Mouse (Mus musculus) stomach, embryonic 14.5 days (tissue): ENCODE results near the gene Cyp2ab1. TPM values are rescaled to one million over a fixed set of nuclear protein-coding genes. Genes with fewer than 3 reads are reported as not detected.

ENCODE experiments used
- ATAC-seq: fragments of 200-750 bp; cut with Nextera tagmentation; 2 replicates; pipeline ENCODE4 v1.8.0; 2017; ENCODE audit warnings: low read depth, moderate TSS enrichment; ENCODE audit not compliant: insufficient number of reproducible peaks, insufficient read depth, low FRiP score
- H3K27ac ChIP-seq: fragments of 300-500 bp; sonication (generic); 2 replicates; pipeline ENCODE4 v1.5.1; 2014; ENCODE audit warnings: mild to moderate bottlenecking, low read length, moderate library complexity, mixed read lengths
- H3K27me3 ChIP-seq: fragments of 300-500 bp; sonication (generic); 2 replicates; pipeline ENCODE4 v1.6.1; 2014; ENCODE audit warnings: low read length, control low read depth, mixed read lengths; ENCODE audit not compliant: control insufficient read depth, insufficient read depth
- H3K36me3 ChIP-seq: fragments of 300-500 bp; sonication (generic); 2 replicates; pipeline ENCODE4 v1.6.1; 2014; ENCODE audit warnings: mild to moderate bottlenecking, control low read depth, low read length, moderate library complexity, mixed read lengths; ENCODE audit not compliant: control insufficient read depth, insufficient read depth
- H3K4me1 ChIP-seq: fragments of 300-500 bp; sonication (generic); 2 replicates; pipeline ENCODE4 v1.6.1; 2014; ENCODE audit warnings: low read length, control low read depth, mixed read lengths; ENCODE audit not compliant: control insufficient read depth, insufficient read depth
- H3K4me2 ChIP-seq: fragments of 300-500 bp; sonication (generic); replicated peaks from 2 replicates; pipeline ENCODE4 v1.6.1; 2014; ENCODE audit warnings: low read depth, low read length, control low read depth
- H3K4me3 ChIP-seq: fragments of 300-500 bp; sonication (generic); 2 replicates; pipeline ENCODE4 v1.5.1; 2014; ENCODE audit warnings: low read depth, low read length, control low read depth
- H3K9ac ChIP-seq: fragments of 300-500 bp; sonication (generic); replicated peaks from 2 replicates; pipeline ENCODE4 v1.6.1; 2014; ENCODE audit warnings: low read depth, mild to moderate bottlenecking, control low read depth, low read length, moderate library complexity, mixed read lengths
- H3K9me3 ChIP-seq: fragments of 300-500 bp; sonication (generic); 2 replicates; pipeline ENCODE4 v1.6.1; 2016; ENCODE audit warnings: low read depth, low read length, control low read depth; ENCODE audit not compliant: control insufficient read depth
- WGBS: fragments of 180-500 bp; shearing (Covaris S2); extraction: QIAGEN DNeasy Blood & Tissue Kit; methylation state at CpG from one replicate; pipeline ENCODE4 v1.1.7; 2014; 5-methylcytosine and 5-hydroxymethylcytosine counted together
- polyA plus RNA-seq: library from polyadenylated mRNA; unstranded; fragments of >200 nt; fragmentation: Nextera tagmentation; extraction: Ambion mirVana; gene quantifications from 2 replicates; pipeline ENCODE4 v1.2.1, GENCODE M21; 2014

Gene Cyp2ab1
- polyA plus RNA-seq, 1 experiment from 2014 or later: not detected

DNA sequence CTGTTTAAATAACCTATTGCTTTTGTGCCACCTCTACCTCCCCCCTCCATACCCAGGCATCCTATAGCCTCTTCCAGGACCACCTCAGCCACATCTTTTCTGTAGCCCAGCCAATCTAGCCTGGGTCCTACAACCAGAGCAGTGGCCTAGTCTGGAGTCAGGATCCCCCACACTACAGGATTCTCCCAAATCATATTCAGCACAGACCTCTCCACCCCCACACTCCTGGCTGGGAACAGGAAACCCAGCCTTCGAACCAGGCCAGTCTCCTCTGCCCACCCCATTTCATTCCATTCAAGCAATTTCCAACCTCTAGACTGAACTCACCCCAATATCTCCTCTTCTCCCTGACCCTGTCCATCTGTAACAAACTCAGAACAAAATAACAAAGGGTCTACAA lies 20.3 kb upstream of the Cyp2ab1 start:
- H3K9ac ChIP-seq: no peak overlapping the region
- H3K36me3 ChIP-seq: no peaks in the 10 kb centered on the region; the same call in 1 of the 2 replicates
- H3K27me3 ChIP-seq: no peaks in the 10 kb centered on the region
- no peak overlapping the region for H3K27ac ChIP-seq
- WGBS: 88% methylated on average over 1 of the region's 1 CpGs
- H3K4me1 ChIP-seq: no peaks in the 10 kb centered on the region
- no peak overlapping the region for H3K4me3 ChIP-seq
- no peaks in the 10 kb centered on the region for H3K9me3 ChIP-seq
- ATAC-seq: no peak
- no peak overlapping the region for H3K4me2 ChIP-seq

GRCm38 (mm10) chr16:20338616-20339015 lies 13.4 kb upstream of the Cyp2ab1 start:
- Histone ChIP-seq H3K27ac (no peak overlapping the region), H3K9ac (no peak overlapping the region), H3K4me1 (no peaks in the 10 kb centered on the region), H3K36me3 (peaks cover 19% of the 10 kb centered on the region), H3K27me3 (no peaks in the 10 kb centered on the region), H3K4me2 (no peak overlapping the region), H3K4me3 (no peak overlapping the region), H3K9me3 (no peaks in the 10 kb centered on the region)
- no peak for ATAC-seq
- 93% methylated on average over 3 of the region's 3 CpGs for WGBS

DNA sequence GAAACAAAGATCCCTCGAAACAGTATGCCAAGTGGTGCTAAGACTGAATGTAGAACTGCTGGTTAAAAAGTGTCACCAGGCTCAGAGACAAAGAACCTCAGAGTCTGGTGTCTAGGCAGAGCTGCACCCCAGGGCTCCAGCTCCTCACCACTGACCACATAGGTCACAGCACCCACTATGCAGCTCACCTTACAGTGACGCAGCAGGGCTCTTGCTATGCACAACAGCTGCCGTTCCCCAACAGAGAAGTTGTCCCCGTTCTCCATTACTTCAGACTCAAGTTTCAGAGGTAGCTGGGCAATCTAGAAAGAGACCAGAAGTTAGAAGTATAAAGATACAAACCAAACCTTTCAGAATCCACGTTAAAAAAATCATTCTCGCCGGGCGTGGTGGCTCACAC lies 9.7 kb upstream of the Cyp2ab1 start:
- Histone ChIP-seq H3K4me2 (no peak overlapping the region), H3K36me3 (peaks cover 24% of the 10 kb centered on the region), H3K27ac (no peak overlapping the region), H3K4me3 (no peak overlapping the region), H3K27me3 (no peaks in the 10 kb centered on the region), H3K9me3 (no peaks in the 10 kb centered on the region), H3K4me1 (peaks cover 5% of the 10 kb centered on the region; the same call in 1 of the 2 replicates), H3K9ac (no peak overlapping the region)
- ATAC-seq: no peak
- whole genome bisulfite sequencing: 95% methylated on average over 8 of the region's 8 CpGs

- no peak overlapping the region for H3K9ac ChIP-seq
- ATAC-seq: no peak
- no peaks in the 10 kb centered on the region for H3K9me3 ChIP-seq
- H3K4me3 ChIP-seq: no peak overlapping the region
- peaks cover 2% of the 10 kb centered on the region for H3K36me3 ChIP-seq
- no peak overlapping the region for H3K27ac ChIP-seq
- peaks cover 5% of the 10 kb centered on the region; the same call in 1 of the 2 replicates for H3K4me1 ChIP-seq
- no peak overlapping the region for H3K4me2 ChIP-seq
- no peaks in the 10 kb centered on the region for H3K27me3 ChIP-seq
- WGBS: 89% methylated on average over 5 of the region's 5 CpGs
Measured at GRCm38 (mm10) chr16:20328306-20328705, 3.1 kb upstream of the Cyp2ab1 start.

DNA sequence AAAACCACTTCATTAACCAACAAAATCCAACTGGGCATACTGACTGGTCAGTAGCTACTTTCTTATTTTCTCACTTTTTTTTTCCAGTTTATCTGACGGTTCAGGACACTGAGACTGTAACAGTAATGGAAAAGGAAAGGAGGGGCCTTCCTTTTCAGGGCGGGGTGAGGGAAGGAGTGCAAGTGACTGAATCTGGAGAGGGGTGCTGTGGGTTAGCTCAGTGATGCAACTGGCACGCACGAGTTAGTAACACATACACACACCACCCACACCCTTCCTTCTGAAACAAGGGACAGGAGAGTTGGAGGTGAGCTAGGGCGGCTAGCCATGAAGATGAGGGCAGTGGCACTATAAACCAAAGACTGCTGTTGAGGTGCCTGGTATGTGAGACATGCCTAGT lies 1.3 kb downstream of the Cyp2ab1 start:
- 64% methylated on average over 5 of the region's 5 CpGs for WGBS
- H3K27ac ChIP-seq: no peak overlapping the region
- H3K4me1 ChIP-seq: no peaks in the 10 kb centered on the region
- no peak overlapping the region for H3K4me3 ChIP-seq
- H3K9me3 ChIP-seq: no peaks in the 10 kb centered on the region
- H3K4me2 ChIP-seq: no peak overlapping the region
- ATAC-seq: no peak
- H3K36me3 ChIP-seq: no peaks in the 10 kb centered on the region
- no peaks in the 10 kb centered on the region for H3K27me3 ChIP-seq
- no peak overlapping the region for H3K9ac ChIP-seq

GRCm38 (mm10) chr16:20322274-20322673 lies 2.9 kb downstream of the Cyp2ab1 start:
- no peak for ATAC-seq

DNA sequence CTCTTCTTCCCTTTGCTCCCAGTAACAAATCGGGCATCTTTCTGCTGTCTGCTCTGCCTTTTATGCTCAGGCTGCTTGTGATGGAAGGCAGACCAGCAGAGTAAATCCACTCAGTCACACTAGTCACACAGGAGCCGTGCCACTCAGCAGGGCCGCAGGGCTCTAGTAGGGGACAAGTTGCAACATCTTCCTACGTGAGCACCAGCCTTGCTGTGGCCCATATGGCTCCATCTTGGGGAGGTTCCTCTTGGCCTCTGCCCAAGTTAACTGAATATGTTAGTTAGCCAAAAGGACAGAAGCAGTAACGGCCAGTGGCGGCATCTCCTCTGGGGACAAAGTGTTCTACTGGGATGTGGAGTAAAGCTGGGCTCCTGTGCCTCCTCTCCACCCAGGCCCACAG lies 8.4 kb downstream of the Cyp2ab1 start:
- Histone ChIP-seq H3K9ac (no peak overlapping the region), H3K36me3 (no peaks in the 10 kb centered on the region), H3K4me2 (no peak overlapping the region), H3K4me3 (no peak overlapping the region), H3K27ac (no peak overlapping the region), H3K9me3 (no peaks in the 10 kb centered on the region), H3K4me1 (no peaks in the 10 kb centered on the region), H3K27me3 (no peaks in the 10 kb centered on the region)
- no peak for ATAC-seq
- 85% methylated on average over 6 of the region's 6 CpGs for WGBS

More at GRCm38 (mm10) chr16:20322274-20322673, 2.9 kb downstream of the Cyp2ab1 start:
- no peaks in the 10 kb centered on the region for H3K27me3 ChIP-seq
- H3K4me2 ChIP-seq: no peak overlapping the region
- no peak overlapping the region for H3K4me3 ChIP-seq
- no peak overlapping the region for H3K9ac ChIP-seq
- no peak overlapping the region for H3K27ac ChIP-seq
- no peaks in the 10 kb centered on the region for H3K4me1 ChIP-seq
- WGBS: 83% methylated on average over 4 of the region's 4 CpGs
- no peaks in the 10 kb centered on the region for H3K9me3 ChIP-seq
- H3K36me3 ChIP-seq: no peaks in the 10 kb centered on the region

GRCm38 (mm10) chr16:20315266-20315665 lies 9.9 kb downstream of the Cyp2ab1 start:
- Histone ChIP-seq H3K4me3 (no peak overlapping the region), H3K27ac (no peak overlapping the region), H3K9ac (no peak overlapping the region), H3K27me3 (no peaks in the 10 kb centered on the region), H3K4me2 (no peak overlapping the region), H3K4me1 (no peaks in the 10 kb centered on the region), H3K36me3 (no peaks in the 10 kb centered on the region), H3K9me3 (no peaks in the 10 kb centered on the region)
- no peak for ATAC-seq
- 84% methylated on average over 4 of the region's 4 CpGs for WGBS

GRCm38 (mm10) chr16:20312272-20312671 lies 12.9 kb downstream of the Cyp2ab1 start:
- WGBS: 61% methylated on average over 14 of the region's 14 CpGs

More at GRCm38 (mm10) chr16:20312272-20312671, 12.9 kb downstream of the Cyp2ab1 start:
- no peak overlapping the region for H3K27ac ChIP-seq
- no peaks in the 10 kb centered on the region for H3K4me1 ChIP-seq
- H3K4me3 ChIP-seq: no peak overlapping the region
- no peaks in the 10 kb centered on the region for H3K36me3 ChIP-seq
- H3K9ac ChIP-seq: no peak overlapping the region
- ATAC-seq: no peak
- no peaks in the 10 kb centered on the region for H3K9me3 ChIP-seq
- no peaks in the 10 kb centered on the region for H3K27me3 ChIP-seq
- no peak overlapping the region for H3K4me2 ChIP-seq
